10 mouse cellular contexts compared by ENCODE assay signal in the genomic region with DNA sequence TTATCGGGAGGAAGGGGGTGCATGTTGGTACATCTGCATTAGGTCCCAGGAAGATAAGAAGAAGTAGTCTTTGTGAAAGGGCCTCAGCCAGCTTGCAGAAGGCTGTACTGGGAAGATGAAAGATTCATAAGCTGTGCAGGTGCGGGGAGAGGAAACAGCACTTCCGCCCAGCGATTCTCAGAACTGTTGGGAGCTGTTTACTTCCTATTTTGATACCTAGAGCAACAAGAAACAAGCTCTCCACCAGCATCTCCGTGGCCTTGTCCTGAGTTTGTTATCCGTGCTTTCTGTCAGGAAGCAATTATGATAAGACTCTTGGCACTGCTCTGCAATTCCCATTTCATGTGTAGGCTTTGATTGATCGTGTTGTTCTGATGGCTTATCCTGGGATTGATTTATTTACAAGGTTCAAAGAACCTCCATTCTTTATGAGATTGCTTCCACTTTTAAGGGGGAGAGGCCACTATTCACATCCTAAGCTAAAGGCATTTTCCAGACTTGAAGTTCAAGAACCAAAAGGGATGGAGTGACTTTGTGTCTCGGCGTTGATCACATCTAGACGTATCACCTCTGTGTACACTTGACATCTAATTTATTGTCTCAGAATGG.
DNase-seq lines count a peak whose midpoint lies in the region; ATAC-seq lines count a peak whose summit lies in the region.
"Had no signal": no experiment of that assay in that cellular context is flagged by ENCODE, and none has a peak within 500 bp of the region (broad histone marks: within the 10 kb centered on the region; RNA-seq: fewer than 3 reads in every experiment).

No protein-coding gene starts in this region.

- ATAC-seq in lung, embryonic 16.5 days (ENCODE audit: low read depth), result peak; percentile 41; the same call in 1 of the 2 replicates
- ATAC-seq in midbrain, embryonic 11.5 days (ENCODE audit: low FRiP score), result no peak
- no peak for ATAC-seq in forebrain, embryonic 11.5 days (replicated peaks; ENCODE audit: low FRiP score)

- H3K9ac ChIP-seq in lung, embryonic 16.5 days (ENCODE audit: low read length), result no peak overlapping the region
- H3K9ac ChIP-seq in midbrain, embryonic 11.5 days (ENCODE audit: low read length), result no peak overlapping the region
- no peak overlapping the region for H3K9ac ChIP-seq in forebrain, embryonic 11.5 days (ENCODE audit: low read length)

- H3K4me2 ChIP-seq in lung, embryonic 16.5 days (ENCODE audit: low read depth, low read length), result no peak overlapping the region
- H3K4me2 ChIP-seq in midbrain, embryonic 11.5 days, result no peak overlapping the region
- H3K4me2 ChIP-seq in forebrain, embryonic 11.5 days (ENCODE audit: low read depth, low read length, severe bottlenecking), result no peak overlapping the region

- no peaks in the 10 kb centered on the region for H3K36me3 ChIP-seq in heart, embryonic 10.5 days
- no peaks in the 10 kb centered on the region for H3K36me3 ChIP-seq in lung, embryonic 16.5 days (ENCODE audit: control insufficient read depth, insufficient read depth, low read length)
- H3K36me3 ChIP-seq in midbrain, embryonic 11.5 days (ENCODE audit: control insufficient read depth, insufficient read depth, low read length), result no peaks in the 10 kb centered on the region
- H3K36me3 ChIP-seq in forebrain, embryonic 11.5 days (ENCODE audit: control insufficient read depth, insufficient read depth, low read length), result no peaks in the 10 kb centered on the region

- H3K27me3 ChIP-seq in heart, embryonic 10.5 days (ENCODE audit: insufficient read depth, poor library complexity, severe bottlenecking), result no peaks in the 10 kb centered on the region
- H3K27me3 ChIP-seq in lung, embryonic 16.5 days (ENCODE audit: control insufficient read depth, insufficient read depth, low read depth, low read length), result no peaks in the 10 kb centered on the region
- H3K27me3 ChIP-seq in midbrain, embryonic 11.5 days (ENCODE audit: control insufficient read depth, insufficient read depth, low read length), result no peaks in the 10 kb centered on the region
- H3K27me3 ChIP-seq in forebrain, embryonic 11.5 days (ENCODE audit: control insufficient read depth, insufficient read depth, low read length), result no peaks in the 10 kb centered on the region

- no peak overlapping the region for H3K27ac ChIP-seq in heart, embryonic 10.5 days
- no peak overlapping the region for H3K27ac ChIP-seq in lung, embryonic 16.5 days (ENCODE audit: low read length)
- H3K27ac ChIP-seq in midbrain, embryonic 11.5 days (ENCODE audit: low read depth, low read length), result no peak overlapping the region
- H3K27ac ChIP-seq in forebrain, embryonic 11.5 days (ENCODE audit: low read depth, low read length), result no peak overlapping the region

- H3K4me3 ChIP-seq in heart, embryonic 10.5 days, result no peak overlapping the region
- no peak overlapping the region for H3K4me3 ChIP-seq in lung, embryonic 16.5 days (ENCODE audit: low read length)
- H3K4me3 ChIP-seq in midbrain, embryonic 11.5 days (ENCODE audit: low read depth, low read length), result no peak overlapping the region
- no peak overlapping the region for H3K4me3 ChIP-seq in forebrain, embryonic 11.5 days (ENCODE audit: low read depth, low read length)
- H3K4me3 ChIP-seq: megakaryocyte, embryonic 14.5 days had no signal

- no peaks in the 10 kb centered on the region for H3K9me3 ChIP-seq in heart, embryonic 10.5 days
- H3K9me3 ChIP-seq in lung, embryonic 16.5 days (ENCODE audit: control insufficient read depth, low read length), result no peaks in the 10 kb centered on the region
- no peaks in the 10 kb centered on the region for H3K9me3 ChIP-seq in midbrain, embryonic 11.5 days (ENCODE audit: control insufficient read depth, low read length)
- no peaks in the 10 kb centered on the region for H3K9me3 ChIP-seq in forebrain, embryonic 11.5 days (ENCODE audit: control insufficient read depth, low read length)
- H3K9me3 ChIP-seq: megakaryocyte, embryonic 14.5 days had no signal

- H3K4me1 ChIP-seq in heart, embryonic 10.5 days, result 0 out of 2 replicates have a peak, but pooled peaks cover 3% of the 10 kb centered on the region
- H3K4me1 ChIP-seq in lung, embryonic 16.5 days (replicated peaks; ENCODE audit: control insufficient read depth, insufficient read depth, low read length), result no peaks in the 10 kb centered on the region
- no peaks in the 10 kb centered on the region for H3K4me1 ChIP-seq in midbrain, embryonic 11.5 days (ENCODE audit: control insufficient read depth, insufficient read depth, low read length)
- no peaks in the 10 kb centered on the region; the same call in 1 of the 2 replicates for H3K4me1 ChIP-seq in forebrain, embryonic 11.5 days (replicated peaks; ENCODE audit: control insufficient read depth, insufficient read depth, low read length)

- 67% methylated on average over 10 of the region's 10 CpGs for WGBS in heart, embryonic 10.5 days
- WGBS in lung, embryonic 16.5 days, result 48% methylated on average over 10 of the region's 10 CpGs
- 85% methylated on average over 10 of the region's 10 CpGs for WGBS in midbrain, embryonic 11.5 days
- 88% methylated on average over 10 of the region's 10 CpGs for WGBS in forebrain, embryonic 11.5 days

- DNase-seq in heart, adult 18-20 months, result peak; percentile 9 to 20
- DNase-seq in heart, embryonic 10.5 days (ENCODE audit: low spot score), result no peak
- DNase-seq in induced T-regulatory cell, adult 2 months (ENCODE audit: low read depth), result peak; percentile 67
- DNase-seq in thymus, postnatal 0 days (ENCODE audit: low spot score), result peak; percentile 86
- DNase-seq in midbrain, embryonic 11.5 days (ENCODE audit: low spot score, missing footprints), result no peak
- DNase-seq in frontal cortex, adult 2 months (ENCODE audit: extremely low spot score in 1 of 2, low spot score in 1 of 2), result no peak
- no peak for DNase-seq in forebrain, embryonic 11.5 days (ENCODE audit: low spot score)
- DNase-seq: layer of hippocampus, adult 9-11 months had no signal

Comparison
In these comparisons a context has a peak if more than half of its experiments do, and no peak if none do; other contexts are left out.
1. DNase-seq: peak in heart, adult 18-20 months (2 of 2), induced T-regulatory cell, adult 2 months (single experiment) and thymus, postnatal 0 days (single experiment); none in heart, embryonic 10.5 days (single experiment), midbrain, embryonic 11.5 days (single experiment), frontal cortex, adult 2 months (0 of 2) and forebrain, embryonic 11.5 days (single experiment).